Mouse (Mus musculus) intestine, embryonic 16.5 days (tissue): ENCODE data around the gene Adgrg6. TPM values are rescaled to one million over a fixed set of nuclear protein-coding genes. Genes with fewer than 3 reads are reported as not detected.

Source experiments
- ATAC-seq: fragments of 200-750 bp; cut with Nextera tagmentation; 2 replicates; pipeline ENCODE4 v1.8.0; 2017; ENCODE audit warnings: moderate TSS enrichment, moderate library complexity
- H3K27ac ChIP-seq: fragments of 300-500 bp; sonication (generic); 2 replicates; pipeline ENCODE4 v1.5.1; 2014; ENCODE audit warnings: mild to moderate bottlenecking, low read length
- H3K27me3 ChIP-seq: fragments of 300-500 bp; sonication (generic); replicated peaks from 2 replicates; pipeline ENCODE4 v1.6.1; 2014; ENCODE audit warnings: low read length, control low read depth, mixed read lengths; ENCODE audit not compliant: control insufficient read depth, insufficient read depth
- H3K36me3 ChIP-seq: fragments of 300-500 bp; sonication (generic); 2 replicates; pipeline ENCODE4 v1.6.1; 2014; ENCODE audit warnings: low read length, control low read depth; ENCODE audit not compliant: control insufficient read depth, insufficient read depth
- H3K4me1 ChIP-seq: fragments of 300-500 bp; sonication (generic); 2 replicates; pipeline ENCODE4 v1.6.1; 2014; ENCODE audit warnings: low read length, control low read depth, mixed read lengths; ENCODE audit not compliant: control insufficient read depth, insufficient read depth
- H3K4me2 ChIP-seq: fragments of 300-500 bp; sonication (generic); 2 replicates; pipeline ENCODE4 v1.6.1; 2014; ENCODE audit warnings: low read depth, low read length, control low read depth
- H3K4me3 ChIP-seq: fragments of 300-500 bp; sonication (generic); 2 replicates; pipeline ENCODE4 v1.5.1; 2014; ENCODE audit warnings: mild to moderate bottlenecking, low read length
- H3K9ac ChIP-seq: fragments of 300-500 bp; sonication (generic); 2 replicates; pipeline ENCODE4 v1.6.1; 2014; ENCODE audit warnings: low read depth, low read length
- H3K9me3 ChIP-seq: fragments of 300-500 bp; sonication (generic); 2 replicates; pipeline ENCODE4 v1.6.1; 2016; ENCODE audit warnings: low read length, control low read depth; ENCODE audit not compliant: control insufficient read depth
- WGBS: fragments of 180-500 bp; shearing (Covaris S2); extraction: QIAGEN DNeasy Blood & Tissue Kit; methylation state at CpG from one replicate; pipeline ENCODE4 v1.1.7; 2014; 5-methylcytosine and 5-hydroxymethylcytosine counted together
- polyA plus RNA-seq: library from polyadenylated mRNA; unstranded; fragments of >200 nt; fragmentation: Nextera tagmentation; extraction: Ambion mirVana; gene quantifications from 2 replicates; pipeline ENCODE4 v1.2.1, GENCODE M21; 2015

Adgrg6 gene
- 1.4 and 2.0 TPM in 2 replicates for polyA plus RNA-seq

GRCm38 (mm10) chr10:14544941-14545717 is at the start of gene Adgrg6:
Adgrg6 (minus strand) TSS chr10:14545659.
- under 1% methylated on average over 80 of the region's 81 CpGs for WGBS
- Histone ChIP-seq H3K27me3 (peaks cover 10% of the 10 kb centered on the region; the same call in 1 of the 2 replicates), H3K4me1 (peaks cover 5% of the 10 kb centered on the region; the same call in 1 of the 2 replicates), H3K9me3 (no peaks in the 10 kb centered on the region), H3K9ac (peak within 1 kb of the TSS; percentile 79), H3K4me3 (peak within 1 kb of the TSS; percentile 81), H3K27ac (no peak within 1 kb of the TSS), H3K36me3 (no peaks in the 10 kb centered on the region), H3K4me2 (peak within 1 kb of the TSS; percentile 100)
- ATAC-seq: peak; percentile 86

GRCm38 (mm10) chr10:14592215-14592614 is 46.8 kb upstream of the Adgrg6 start:
- H3K36me3 ChIP-seq: no peaks in the 10 kb centered on the region
- no peaks in the 10 kb centered on the region for H3K9me3 ChIP-seq
- no peak overlapping the region for H3K9ac ChIP-seq
- no peak overlapping the region for H3K4me3 ChIP-seq
- H3K4me1 ChIP-seq: no peaks in the 10 kb centered on the region
- no peak overlapping the region for H3K27ac ChIP-seq
- H3K4me2 ChIP-seq: no peak overlapping the region
- no peak for ATAC-seq
- WGBS: 91% methylated on average over 1 of the region's 1 CpGs
- no peaks in the 10 kb centered on the region for H3K27me3 ChIP-seq

- Histone ChIP-seq H3K36me3 (no peaks in the 10 kb centered on the region), H3K27ac (no peak overlapping the region), H3K4me2 (no peak overlapping the region), H3K9ac (no peak overlapping the region), H3K27me3 (no peaks in the 10 kb centered on the region), H3K4me3 (no peak overlapping the region), H3K4me1 (no peaks in the 10 kb centered on the region), H3K9me3 (no peaks in the 10 kb centered on the region)
- WGBS: 81% methylated on average over 2 of the region's 2 CpGs
- no peak for ATAC-seq
These were observed 45.4 kb upstream of the Adgrg6 start for GRCm38 (mm10) chr10:14590816-14591215.

GRCm38 (mm10) chr10:14589667-14590066 is 44.2 kb upstream of the Adgrg6 start:
- no peaks in the 10 kb centered on the region for H3K36me3 ChIP-seq
- no peaks in the 10 kb centered on the region for H3K27me3 ChIP-seq
- no peak overlapping the region for H3K27ac ChIP-seq
- no peak for ATAC-seq
- no peak overlapping the region for H3K4me3 ChIP-seq
- H3K4me1 ChIP-seq: no peaks in the 10 kb centered on the region
- H3K4me2 ChIP-seq: no peak overlapping the region
- no peak overlapping the region for H3K9ac ChIP-seq
- no peaks in the 10 kb centered on the region for H3K9me3 ChIP-seq
- 87% methylated on average over 6 of the region's 6 CpGs for WGBS

- ATAC-seq: no peak
- 87% methylated on average over 1 of the region's 1 CpGs for WGBS
- Histone ChIP-seq H3K9ac (no peak overlapping the region), H3K27me3 (no peaks in the 10 kb centered on the region), H3K4me1 (no peaks in the 10 kb centered on the region), H3K4me2 (no peak overlapping the region), H3K4me3 (no peak overlapping the region), H3K27ac (no peak overlapping the region), H3K9me3 (no peaks in the 10 kb centered on the region), H3K36me3 (no peaks in the 10 kb centered on the region)
These were observed 38.0 kb upstream of the Adgrg6 start for GRCm38 (mm10) chr10:14583496-14583895.

GRCm38 (mm10) chr10:14574255-14574654 is 28.8 kb upstream of the Adgrg6 start:
- no peak overlapping the region for H3K4me2 ChIP-seq
- WGBS: 69% methylated on average over 4 of the region's 4 CpGs
- H3K27me3 ChIP-seq: no peaks in the 10 kb centered on the region
- no peaks in the 10 kb centered on the region for H3K36me3 ChIP-seq
- H3K9ac ChIP-seq: no peak overlapping the region
- H3K4me3 ChIP-seq: no peak overlapping the region
- ATAC-seq: no peak; the same call in 1 of the 2 replicates
- no peak overlapping the region for H3K27ac ChIP-seq
- no peaks in the 10 kb centered on the region for H3K9me3 ChIP-seq
- no peaks in the 10 kb centered on the region for H3K4me1 ChIP-seq

GRCm38 (mm10) chr10:14571143-14571542 is 25.7 kb upstream of the Adgrg6 start:
- H3K4me2 ChIP-seq: no peak overlapping the region
- no peaks in the 10 kb centered on the region for H3K4me1 ChIP-seq
- H3K27ac ChIP-seq: no peak overlapping the region
- no peak for ATAC-seq
- no peak overlapping the region for H3K4me3 ChIP-seq
- H3K27me3 ChIP-seq: no peaks in the 10 kb centered on the region
- no peaks in the 10 kb centered on the region for H3K36me3 ChIP-seq
- H3K9me3 ChIP-seq: no peaks in the 10 kb centered on the region
- no peak overlapping the region for H3K9ac ChIP-seq

- no peak overlapping the region for H3K4me3 ChIP-seq
These were observed 25.2 kb upstream of the Adgrg6 start for GRCm38 (mm10) chr10:14570616-14571015.

GRCm38 (mm10) chr10:14546111-14546551 is 672 bp upstream of the Adgrg6 start:
- no peak overlapping the region for H3K27ac ChIP-seq

More at GRCm38 (mm10) chr10:14570616-14571015, 25.2 kb upstream of the Adgrg6 start:
- WGBS: 20% methylated on average over 2 of the region's 2 CpGs
- Histone ChIP-seq H3K9me3 (no peaks in the 10 kb centered on the region), H3K4me1 (no peaks in the 10 kb centered on the region), H3K27me3 (no peaks in the 10 kb centered on the region), H3K4me2 (no peak overlapping the region), H3K27ac (no peak overlapping the region), H3K36me3 (no peaks in the 10 kb centered on the region), H3K9ac (no peak overlapping the region)
- ATAC-seq: no peak

More at GRCm38 (mm10) chr10:14546111-14546551, 672 bp upstream of the Adgrg6 start:
- H3K27me3 ChIP-seq: peaks cover 10% of the 10 kb centered on the region; the same call in 1 of the 2 replicates
- H3K36me3 ChIP-seq: no peaks in the 10 kb centered on the region
- H3K4me1 ChIP-seq: peaks cover 5% of the 10 kb centered on the region; the same call in 1 of the 2 replicates
- H3K9ac ChIP-seq: no peak overlapping the region
- peak; percentile 53 for ATAC-seq
- WGBS: 32% methylated on average over 7 of the region's 7 CpGs
- peak overlapping the region; percentile 28; the same call in 1 of the 2 replicates for H3K4me2 ChIP-seq
- H3K4me3 ChIP-seq: no peak overlapping the region
- no peaks in the 10 kb centered on the region for H3K9me3 ChIP-seq
